Mouse (Mus musculus): Measurements from ENCODE around the gene Hivep3.
A peak's percentile ranks its signal among the peaks of the same experiment; 100 is the strongest.

Gene Hivep3

DNA sequence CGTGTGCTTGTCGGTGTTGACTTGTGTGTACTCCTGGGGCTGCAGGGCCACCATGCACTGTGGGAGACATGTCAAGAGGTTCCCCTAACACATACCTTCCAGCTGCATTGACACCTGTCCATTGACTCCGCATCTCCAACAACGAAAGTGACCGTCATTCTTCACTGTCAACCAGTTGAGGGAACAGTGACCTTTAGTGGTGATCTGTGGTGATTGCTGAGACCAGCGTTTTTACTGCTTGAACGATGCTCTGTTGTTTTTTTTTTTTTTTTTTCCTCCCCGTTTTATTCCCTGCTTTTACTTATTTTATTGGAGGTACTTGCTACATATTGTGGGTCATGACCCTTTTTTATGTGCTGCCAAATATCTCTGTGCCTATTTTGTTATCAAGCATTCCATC, 323.9 kb downstream of the Hivep3 start:
- DNase-seq (ENCODE audit: low spot score in 2 of 2), result no peak

DNA sequence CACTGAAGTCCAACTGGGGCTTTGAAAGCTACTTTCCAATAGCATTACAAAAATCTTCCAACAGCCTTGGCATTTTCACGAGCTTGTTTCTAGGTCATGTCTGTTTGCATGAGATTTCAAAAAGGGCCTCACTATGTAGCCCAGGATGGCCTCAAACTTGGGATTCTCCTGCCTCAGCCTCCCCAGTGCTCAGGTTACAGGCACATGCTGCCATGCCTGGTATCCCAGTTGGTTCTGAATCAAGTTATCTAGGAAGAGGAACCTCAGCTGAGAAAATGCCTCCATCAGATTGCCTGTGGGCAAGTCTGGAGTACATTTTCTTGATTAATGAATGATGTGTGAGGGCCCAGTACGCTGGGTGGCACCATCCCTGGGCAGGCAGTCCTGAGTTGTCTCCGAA, 324.6 kb downstream of the Hivep3 start:
- DNase-seq (ENCODE audit: low spot score in 2 of 2), result no peak

DNA sequence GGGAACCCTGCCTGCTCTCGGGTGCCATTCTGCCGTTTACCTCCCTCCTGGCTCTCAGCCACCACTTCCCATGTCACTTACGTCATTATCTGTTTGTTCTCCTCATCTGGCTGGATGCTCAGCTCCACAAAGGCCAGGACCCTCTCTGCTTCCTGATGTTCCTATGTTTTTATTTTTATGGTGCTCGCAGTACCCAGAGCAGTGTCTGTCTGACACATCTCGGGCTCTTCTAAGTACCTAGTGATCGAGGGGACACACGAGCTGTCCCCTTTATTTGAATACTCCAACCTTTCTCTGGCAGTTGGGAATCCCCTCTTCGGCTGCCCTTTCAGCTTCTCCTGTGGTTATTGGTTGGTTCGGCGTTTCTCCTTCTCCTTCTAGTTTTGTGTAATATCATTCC, 325.2 kb downstream of the Hivep3 start:
- no peak for DNase-seq (ENCODE audit: low spot score in 2 of 2)

DNA sequence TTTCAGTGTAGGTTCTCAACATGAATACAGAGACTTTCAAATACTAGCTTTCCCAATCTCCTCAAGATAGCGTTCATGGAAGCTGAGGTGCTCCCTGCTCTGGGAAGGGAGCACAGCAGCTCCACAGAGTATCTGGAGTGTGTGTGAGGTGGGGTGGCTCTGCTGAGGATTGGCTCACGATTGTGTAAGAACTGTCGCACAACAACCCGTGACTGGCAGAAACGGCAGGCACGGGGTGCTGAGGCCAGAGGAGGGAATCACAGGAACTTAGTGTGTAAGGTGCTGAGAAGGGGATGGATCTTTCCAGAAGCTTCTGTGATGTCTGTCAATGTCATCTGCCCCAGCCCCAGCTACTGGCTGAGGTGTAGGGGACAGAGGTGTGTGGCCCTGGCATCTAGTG, 328.1 kb downstream of the Hivep3 start:
- DNase-seq (ENCODE audit: low spot score in 2 of 2), result no peak

DNA sequence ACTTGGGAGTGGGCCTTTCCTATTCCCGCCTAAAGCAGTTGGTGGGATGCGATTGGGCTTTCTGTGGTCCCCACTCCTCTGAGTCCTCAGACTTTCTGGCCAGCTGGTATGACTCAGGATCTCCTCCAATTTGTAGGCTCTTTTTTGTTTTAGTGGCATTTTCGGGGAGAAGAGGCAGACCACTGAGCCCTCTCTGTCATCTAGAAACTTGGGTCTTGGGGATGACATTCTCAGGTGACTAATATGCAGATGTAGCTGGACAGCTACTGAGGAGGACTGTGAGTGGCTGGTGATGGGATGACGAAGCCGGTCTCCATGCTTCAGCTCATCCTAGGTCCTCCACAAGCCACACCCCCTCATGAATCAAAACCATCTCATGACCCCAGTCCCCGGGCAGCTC, 328.6 kb downstream of the Hivep3 start:
- no peak for DNase-seq (ENCODE audit: low spot score in 2 of 2)

DNA sequence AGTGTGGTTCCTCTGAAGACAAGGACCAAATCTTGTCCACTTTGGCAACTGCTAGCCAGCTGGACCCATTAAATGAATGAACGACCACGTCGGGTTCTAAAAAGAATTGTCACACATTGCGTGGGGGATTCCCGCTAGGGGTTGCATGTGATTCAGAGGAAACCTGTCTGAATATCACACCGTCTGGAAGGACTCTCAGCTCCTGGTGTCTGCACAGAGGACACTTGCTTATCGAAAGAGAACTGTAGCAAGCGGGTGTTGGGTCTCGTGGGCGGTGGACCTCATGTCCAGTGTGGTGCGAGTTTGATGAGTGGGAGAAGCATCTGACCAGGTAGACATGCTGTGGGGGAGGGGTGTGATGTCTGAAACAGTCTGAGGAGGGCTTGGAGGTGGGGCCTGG, 329.2 kb downstream of the Hivep3 start:
- peak in 1 of 2 experiments; percentile 27 for DNase-seq (ENCODE audit: low spot score in 2 of 2)

DNA sequence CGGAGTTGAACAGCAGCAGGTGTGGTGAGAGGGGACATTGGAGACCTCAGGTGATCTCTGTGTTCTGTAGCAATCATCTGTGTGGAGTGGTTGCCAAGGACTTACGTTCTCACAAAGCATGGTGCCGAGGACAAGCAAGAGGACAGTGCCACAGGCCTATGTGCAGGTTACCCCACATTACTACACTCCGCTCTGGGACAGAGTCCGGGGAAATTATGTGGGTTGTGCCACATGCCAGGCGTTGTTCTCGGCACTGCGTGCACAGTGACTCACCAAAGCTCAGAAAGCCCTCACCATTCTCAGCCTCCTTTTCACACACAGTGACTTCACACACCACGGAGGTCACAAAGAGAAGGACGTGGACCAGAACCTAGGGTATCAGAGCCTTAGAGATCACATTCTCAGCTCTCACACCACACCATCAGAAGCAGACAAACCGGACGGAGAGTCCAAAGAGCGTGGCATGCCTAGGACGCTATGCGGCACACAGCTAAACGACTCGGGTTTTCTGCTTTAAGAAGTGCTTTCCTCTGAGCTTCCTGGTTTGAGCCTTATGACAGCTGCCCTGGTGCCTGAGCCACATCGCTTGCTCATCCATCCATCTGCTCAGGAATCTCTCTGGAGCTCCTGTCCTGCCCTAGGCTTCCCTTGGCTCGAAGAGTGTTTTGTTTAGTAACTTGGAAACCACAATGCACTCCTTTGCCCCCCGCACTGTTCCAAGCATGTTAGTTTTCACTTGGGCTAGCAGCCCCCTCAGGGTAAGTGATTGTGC, 330.0 kb downstream of the Hivep3 start:
- peak in 1 of 2 experiments; percentile 26 for DNase-seq (ENCODE audit: low spot score in 2 of 2)

DNA sequence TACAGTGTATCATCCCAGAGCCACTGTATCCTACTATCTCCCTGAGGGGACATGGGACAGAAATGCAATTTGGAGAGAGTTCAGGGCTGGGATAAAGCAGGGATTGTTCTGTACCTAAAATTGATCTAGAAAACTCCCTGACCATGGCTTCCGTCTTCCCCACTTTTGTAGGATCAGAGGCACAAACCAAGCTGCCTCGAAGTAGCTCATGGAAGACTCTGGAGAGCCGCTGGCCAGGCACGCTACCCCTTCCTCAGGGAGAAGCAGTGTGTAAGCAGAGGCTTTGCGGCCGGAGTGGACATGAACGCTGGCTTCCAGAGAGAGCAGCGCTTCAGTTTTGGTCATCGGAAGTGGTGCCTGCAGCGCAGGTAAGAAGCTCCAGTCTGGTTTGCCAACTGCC, 331.1 kb downstream of the Hivep3 start, which contains the start of gene AL607142.1:
TSS of gene AL607142.1 (plus strand) at position 301 of the 400 bp plus-strand sequence.
- DNase-seq (ENCODE audit: low spot score in 2 of 2), result no peak

DNA sequence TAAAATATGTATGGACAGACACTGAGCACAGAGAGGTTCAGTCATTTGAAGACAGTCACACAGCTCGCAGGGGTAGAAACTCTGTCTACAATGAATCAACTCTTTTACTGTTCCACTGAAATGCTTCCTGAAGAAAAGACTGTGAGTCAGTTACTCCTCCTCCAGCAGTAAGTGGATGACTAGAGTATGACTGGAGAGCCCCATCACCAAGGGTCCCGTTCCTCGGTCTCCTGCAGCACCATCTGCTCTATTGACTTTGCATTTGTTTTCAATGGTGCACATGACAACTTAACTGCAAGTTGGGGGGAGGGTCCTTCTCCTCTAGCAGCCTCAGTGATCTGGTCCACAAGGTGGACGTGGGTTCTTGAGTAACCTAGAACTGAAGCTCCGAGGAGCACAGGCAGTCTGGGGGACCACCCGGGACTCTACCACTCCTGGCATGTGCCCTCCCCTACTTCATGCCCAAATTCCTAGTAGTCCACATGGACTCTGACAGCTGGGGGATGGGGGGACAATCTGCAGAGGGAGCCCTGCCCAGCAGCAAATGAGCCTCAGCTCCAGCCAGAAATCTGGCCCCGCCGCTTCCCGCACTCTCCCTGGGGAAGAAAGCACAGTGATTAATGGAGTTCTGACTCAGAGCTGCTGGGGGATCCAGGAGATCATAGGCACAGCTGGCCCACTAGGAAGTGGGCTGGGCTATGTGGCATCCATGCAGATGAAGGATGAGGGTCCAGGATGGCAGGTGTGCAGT, 333.4 kb downstream of the Hivep3 start:
- DNase-seq (ENCODE audit: low spot score in 2 of 2), result no peak

DNA sequence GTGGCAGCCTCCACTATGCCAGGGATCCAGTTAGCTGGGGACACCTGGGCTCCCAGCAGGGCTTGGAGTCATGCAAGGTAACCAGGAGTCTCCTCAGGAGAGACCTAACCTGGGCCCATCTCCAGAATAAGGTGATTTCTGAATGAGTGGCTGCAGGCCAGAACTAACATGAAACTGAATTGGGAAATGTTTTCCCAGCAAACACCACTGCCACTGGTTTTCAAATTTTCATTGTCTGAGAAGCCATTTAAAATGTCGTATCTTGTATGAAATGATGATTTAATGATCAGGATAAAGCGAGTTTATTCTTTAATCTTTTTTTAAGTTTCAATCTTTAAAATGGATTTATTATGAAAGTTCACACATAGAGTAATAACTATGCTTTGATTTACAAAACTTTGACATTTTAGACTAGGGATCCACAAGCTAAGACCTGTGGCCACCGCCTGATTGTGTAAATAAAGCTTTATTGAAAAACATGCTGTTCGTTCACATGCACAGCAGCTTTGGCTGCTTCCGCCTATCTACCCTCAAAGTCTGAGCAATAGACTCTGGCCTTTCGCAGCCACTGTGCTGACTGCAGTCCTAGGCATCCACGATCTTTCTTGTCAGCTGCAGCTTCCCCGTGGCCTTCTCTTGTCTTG, 334.1 kb downstream of the Hivep3 start:
- no peak for DNase-seq (ENCODE audit: low spot score in 2 of 2)

DNA sequence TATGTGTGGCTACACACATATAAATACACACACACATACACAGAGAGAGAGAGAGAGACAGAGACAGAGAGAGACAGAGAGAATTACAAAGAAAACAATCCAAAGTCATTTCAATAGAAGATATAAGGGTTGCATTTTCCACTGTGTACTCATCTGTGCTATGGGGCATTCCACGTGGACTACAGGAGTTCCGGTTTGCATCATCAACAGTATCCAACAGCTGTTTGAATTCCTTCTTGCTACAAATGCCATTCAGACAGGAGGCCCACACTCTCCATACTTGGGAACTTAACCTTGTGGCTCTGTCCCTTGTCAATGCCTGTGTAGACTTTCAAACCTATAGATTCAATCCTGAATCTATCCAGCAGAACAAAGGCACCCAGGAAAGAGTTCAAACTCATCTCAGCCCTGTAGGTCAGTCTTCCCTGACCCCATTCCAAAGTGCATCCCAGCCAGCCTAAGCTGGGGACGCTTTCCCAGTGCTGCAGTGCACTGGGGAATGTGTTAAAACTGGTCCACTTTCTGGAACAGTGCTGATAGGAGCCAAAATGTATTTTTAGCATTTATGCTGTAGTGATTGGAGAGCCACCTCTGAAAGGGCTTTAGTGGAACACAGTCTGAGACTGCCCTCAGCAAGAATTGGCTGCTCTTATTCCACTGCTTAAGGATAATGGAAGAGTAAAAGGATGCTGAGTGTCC, 335.4 kb downstream of the Hivep3 start:
- no peak for DNase-seq (ENCODE audit: low spot score in 2 of 2)

DNA sequence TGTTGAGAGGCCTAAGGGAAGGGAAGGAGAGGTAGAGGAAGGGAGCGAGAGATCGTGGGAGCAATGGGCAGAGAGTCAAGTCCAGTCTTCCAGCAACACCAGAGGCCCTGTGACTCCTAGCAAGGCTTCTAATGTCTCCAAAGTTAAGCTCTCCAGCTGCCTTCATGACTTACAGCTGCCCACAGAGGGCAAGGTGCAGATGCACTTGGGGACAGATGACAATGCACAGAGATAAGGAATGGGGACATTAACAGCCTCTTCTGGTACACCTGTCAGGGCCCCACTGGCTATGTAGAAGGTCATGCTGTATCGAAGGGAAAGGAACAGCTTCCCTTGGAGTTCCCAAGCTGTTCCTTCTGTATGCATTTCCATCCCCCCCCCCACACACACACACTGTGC, 336.0 kb downstream of the Hivep3 start:
- DNase-seq (ENCODE audit: low spot score in 2 of 2), result no peak

DNA sequence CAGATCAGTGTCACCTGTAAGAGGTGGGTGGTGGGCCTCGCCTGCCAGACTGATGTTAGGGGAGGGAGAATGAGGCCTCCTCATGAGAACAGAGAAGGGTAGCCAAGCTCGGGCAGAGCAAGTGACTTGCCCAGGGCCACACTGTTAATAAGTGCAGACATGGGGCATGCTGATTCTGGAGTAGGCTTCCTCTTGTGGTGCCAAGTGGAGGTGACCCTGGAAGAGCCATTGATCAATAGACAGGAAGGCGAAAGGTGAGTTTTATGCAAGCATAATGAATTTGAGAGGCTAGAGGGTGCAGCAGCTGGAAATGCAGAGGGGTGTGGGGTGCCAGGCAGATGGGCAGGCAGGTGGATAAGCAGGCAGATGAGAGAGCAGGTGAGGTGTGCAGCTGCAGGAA, 337.8 kb downstream of the Hivep3 start:
- no peak for DNase-seq (ENCODE audit: low spot score in 2 of 2)

DNA sequence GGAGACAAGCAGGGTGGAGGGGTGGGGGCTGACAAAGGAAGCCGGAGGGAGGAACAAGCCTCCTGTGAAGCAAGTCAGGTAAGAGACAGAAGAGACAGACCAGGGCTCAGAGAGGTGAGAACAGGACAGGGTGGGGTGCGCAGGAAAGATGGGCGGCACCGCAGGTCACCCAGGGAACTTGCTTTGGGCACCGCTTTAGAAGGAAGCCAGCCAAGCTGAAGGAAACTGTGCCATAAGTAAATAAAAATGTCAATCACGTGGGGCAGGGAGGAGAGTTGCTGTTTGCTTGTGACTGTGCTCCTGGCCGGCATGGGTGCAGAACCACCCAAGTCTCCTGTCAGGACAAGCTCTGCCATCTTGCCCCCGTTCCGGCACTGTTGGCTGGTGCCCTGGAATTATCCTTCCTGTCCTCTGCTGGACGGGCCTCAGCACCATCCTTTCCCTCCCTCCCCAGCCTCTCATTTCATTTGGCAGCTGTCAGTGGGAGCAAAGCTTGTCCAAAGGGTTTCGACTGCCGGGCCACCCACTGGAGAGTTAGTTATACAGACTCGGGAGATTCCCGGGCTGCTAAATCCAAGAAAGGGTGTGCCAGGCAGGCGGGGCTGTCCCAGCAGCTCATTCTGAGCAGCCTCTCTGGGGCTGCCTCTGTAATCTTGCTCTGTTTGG, 338.4 kb downstream of the Hivep3 start:
- no peak for DNase-seq (ENCODE audit: low spot score in 2 of 2)

DNA sequence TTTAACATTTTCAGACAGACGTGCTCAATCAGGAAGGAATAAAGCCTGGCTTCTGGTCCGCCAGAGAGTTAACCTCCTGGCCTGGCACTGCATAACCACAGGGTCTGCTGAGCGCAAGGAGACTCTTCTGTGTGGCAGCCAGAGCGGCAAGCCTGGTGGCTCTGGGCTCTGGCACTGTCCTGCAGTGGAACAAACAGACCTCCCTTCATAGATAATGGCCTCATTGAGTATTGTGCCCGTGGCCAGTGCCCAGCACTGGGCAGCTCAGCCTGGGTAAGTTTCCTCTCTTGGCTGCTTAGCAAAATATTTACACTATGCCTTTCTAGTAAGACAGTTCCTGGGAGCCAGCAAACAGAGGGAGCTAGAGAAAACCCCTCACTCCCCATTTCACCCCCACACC, 340.5 kb downstream of the Hivep3 start:
- peak in 1 of 2 experiments; percentile 55 for DNase-seq (ENCODE audit: low spot score in 2 of 2)

DNA sequence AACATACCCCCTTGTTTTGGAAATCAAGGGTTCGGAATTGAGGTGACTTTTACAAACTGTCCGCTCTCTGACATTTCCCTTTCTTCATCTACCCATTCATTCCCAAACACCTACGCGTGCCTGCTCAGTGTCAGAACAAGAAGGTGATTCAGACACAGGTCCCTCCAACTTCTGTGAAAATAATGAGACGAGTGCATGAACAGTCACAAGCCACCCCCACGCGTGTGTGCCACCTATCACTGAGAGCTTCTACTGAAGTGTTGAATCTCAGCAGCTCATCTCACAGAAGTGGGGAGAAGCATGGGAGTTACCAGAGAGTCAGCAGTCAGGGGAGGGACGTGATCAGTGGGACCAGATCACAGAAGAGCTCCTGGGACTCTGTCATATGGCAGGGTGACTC, 343.7 kb downstream of the Hivep3 start:
- DNase-seq (ENCODE audit: low spot score in 2 of 2), result peak; percentile 47 to 56

DNA sequence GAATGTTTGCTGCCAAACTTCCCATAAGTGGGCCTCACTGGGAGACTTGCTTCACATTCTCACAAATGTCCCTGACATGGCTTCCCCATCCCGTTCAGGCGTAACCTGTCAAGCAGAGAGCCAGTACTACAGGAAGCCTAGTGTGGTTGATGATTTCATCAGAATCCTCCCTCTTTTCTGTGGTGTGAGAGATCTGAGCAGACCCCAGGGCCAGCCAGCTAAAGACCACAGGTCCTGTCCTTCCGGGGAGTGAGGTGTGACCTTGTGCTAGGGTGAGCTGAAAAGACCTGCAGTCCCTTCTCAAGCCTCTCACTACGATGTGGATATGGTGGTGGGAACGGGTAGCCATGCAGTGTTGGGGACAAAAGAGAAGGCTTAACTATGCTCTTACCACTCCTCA, 348.9 kb downstream of the Hivep3 start:
- DNase-seq (ENCODE audit: low spot score in 2 of 2), result no peak

DNA sequence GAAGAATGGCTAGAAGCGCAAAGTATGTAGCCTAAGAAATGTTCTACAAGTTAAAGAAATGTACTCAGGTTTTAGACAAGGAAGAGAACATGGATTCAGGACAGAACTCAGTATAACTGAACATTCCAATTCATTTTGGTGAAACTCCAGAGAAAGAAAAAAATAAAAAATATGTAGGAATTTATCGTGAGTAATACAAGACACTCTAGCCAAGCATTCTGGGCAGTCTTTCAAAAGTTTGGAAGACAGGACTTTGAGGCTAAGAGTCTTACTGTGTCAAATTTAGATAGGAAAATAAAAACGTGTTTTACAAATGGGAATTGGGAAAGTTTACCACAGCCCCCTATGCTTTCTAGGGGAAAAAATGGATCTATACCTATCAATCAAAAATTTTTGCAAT, 350.1 kb downstream of the Hivep3 start:
- DNase-seq (ENCODE audit: low spot score in 2 of 2), result no peak

DNA sequence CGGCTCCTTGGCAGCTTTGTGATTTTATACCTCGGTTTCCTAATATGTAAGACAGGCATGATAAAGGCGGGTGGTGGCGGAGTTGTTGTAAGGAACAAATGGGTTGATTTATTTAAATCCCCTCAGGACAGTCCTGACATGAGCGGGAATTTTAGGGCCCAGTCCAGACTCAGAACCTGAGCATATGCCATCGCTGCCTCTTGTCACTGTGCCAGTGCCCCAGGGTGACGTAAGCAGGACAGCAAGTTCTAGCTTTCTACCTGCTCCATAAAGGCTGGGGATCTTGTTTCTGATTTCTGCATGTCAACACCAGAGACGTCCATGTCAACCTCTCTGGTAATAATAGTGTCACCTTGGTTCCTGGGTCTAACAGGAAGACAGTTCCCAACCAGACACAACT, 356.0 kb downstream of the Hivep3 start:
- no peak for DNase-seq (ENCODE audit: low spot score in 2 of 2)

DNA sequence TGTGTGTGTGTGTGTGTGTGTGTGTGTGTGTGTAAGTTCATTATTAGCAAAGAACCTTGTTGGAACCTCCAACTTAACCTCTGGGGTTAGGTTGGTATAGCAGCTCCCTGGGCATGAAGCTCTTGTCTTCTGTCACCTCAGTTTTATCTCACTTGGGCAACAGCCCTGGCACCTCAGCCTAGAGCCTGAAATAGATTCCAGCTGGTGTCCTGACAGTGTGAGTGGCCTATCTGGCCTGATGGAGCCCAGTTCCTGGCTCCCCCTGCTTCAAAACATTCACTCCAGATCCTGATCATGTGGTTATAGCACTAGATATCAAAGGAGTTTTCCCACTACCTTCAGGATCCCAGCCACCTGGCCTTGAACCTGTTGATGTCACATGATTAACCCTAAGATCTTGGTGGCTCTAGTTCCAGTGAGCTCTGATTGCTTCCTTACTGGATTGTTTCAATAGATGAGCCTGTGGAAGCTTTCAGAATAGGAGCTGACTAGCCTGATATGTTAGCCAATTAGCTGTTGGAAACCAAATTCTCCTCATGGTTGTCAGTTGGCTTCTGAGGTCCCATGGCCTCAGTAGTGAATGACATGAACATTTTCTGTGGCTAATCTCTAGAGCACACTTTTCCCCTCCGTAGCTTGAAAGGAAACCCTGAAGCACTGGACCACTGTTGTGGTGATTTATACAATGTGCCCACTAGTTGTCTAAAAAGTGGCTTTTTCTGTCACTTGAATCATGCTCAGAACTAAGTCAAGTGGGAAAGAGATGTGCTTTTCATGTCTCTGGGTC, 358.6 kb downstream of the Hivep3 start:
- DNase-seq (ENCODE audit: low spot score in 2 of 2), result no peak

DNA sequence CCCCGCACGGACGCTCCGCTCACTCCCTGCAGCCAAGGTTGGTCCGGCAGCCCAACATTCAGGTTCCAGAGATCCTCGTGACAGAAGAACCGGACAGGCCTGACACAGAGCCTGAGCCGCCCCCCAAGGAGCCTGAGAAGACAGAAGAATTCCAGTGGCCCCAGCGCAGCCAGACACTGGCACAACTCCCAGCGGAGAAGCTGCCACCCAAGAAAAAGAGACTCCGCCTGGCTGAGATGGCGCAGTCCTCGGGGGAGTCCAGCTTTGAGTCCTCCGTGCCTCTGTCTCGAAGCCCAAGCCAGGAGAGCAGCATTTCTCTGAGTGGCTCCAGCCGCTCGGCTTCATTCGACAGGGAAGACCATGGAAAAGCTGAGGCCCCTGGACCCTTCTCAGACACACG, 363.4 kb downstream of the Hivep3 start:
- no peak for DNase-seq (ENCODE audit: low spot score in 2 of 2)
